ENCODE assay signal across 8 mouse cellular contexts in the genomic region with DNA sequence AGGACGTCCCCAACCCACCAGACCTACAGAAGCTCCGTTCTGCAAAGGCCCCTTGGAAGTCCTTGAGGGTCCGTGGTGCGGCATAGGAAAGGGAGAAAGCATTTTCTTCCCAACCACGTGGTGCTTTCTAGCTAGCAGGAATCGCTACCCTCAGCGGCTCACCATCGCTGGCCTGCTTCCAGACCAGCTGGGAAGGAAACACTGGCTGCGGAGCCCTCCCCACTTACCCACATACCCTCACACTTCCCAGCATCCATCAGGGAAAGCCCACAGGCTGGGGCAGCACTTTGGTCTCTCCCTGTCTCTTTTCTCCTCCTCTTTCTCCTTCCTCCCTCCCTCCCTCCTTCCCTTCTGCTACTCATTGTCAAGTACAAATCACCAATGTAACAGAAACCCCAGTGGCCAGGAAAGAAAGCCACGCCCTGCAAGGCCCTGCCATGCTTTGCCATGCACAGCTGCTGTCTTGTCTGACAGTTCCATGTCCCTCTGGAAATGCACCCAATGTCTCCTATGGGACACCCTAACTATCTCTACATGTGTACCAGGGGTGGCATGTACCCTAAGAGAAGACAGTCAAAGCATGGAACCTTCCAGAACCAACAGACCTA. TPM values are rescaled to one million over a fixed set of nuclear protein-coding genes. Genes with fewer than 3 reads are reported as not detected.
DNase-seq lines count a peak whose midpoint lies in the region; ATAC-seq lines count a peak whose summit lies in the region.

No protein-coding gene starts in this region.

- no peaks in the 10 kb centered on the region for H3K27me3 ChIP-seq in midbrain, embryonic 13.5 days
- no peaks in the 10 kb centered on the region for H3K27me3 ChIP-seq in midbrain, embryonic 16.5 days (ENCODE audit: control insufficient read depth, insufficient read depth, low read depth, low read length)
- H3K27me3 ChIP-seq in kidney, embryonic 16.5 days (ENCODE audit: insufficient read depth, low read length), result no peaks in the 10 kb centered on the region
- no peaks in the 10 kb centered on the region for H3K27me3 ChIP-seq in stomach, embryonic 15.5 days (replicated peaks)

- ATAC-seq in midbrain, embryonic 13.5 days, result peak; percentile 35
- no peak for ATAC-seq in midbrain, embryonic 16.5 days
- peak; percentile 14; the same call in 1 of the 2 replicates for ATAC-seq in kidney, embryonic 16.5 days (ENCODE audit: low FRiP score, low TSS enrichment)
- ATAC-seq in stomach, embryonic 15.5 days (ENCODE audit: insufficient read depth, low FRiP score, low read depth), result peak; percentile 25; the same call in 1 of the 2 replicates

- intact Hi-C loops in gastrocnemius, postnatal 14 days (cut with DNase I; ENCODE audit: low total_unique reads), result no loop called here
- intact Hi-C loops in gastrocnemius, postnatal 36 days (cut with DNase I), result no loop called here

- H3K4me1 ChIP-seq in midbrain, embryonic 13.5 days (replicated peaks), result peaks cover 10% of the 10 kb centered on the region; the same call in 1 of the 2 replicates
- H3K4me1 ChIP-seq in midbrain, embryonic 16.5 days (ENCODE audit: control insufficient read depth, insufficient read depth, low read length), result peaks cover 4% of the 10 kb centered on the region; the same call in 1 of the 2 replicates
- 0 out of 2 replicates have a peak, but pooled peaks cover 12% of the 10 kb centered on the region for H3K4me1 ChIP-seq in kidney, embryonic 16.5 days (ENCODE audit: insufficient read depth, low read length)
- peaks cover 16% of the 10 kb centered on the region; the same call in 1 of the 2 replicates for H3K4me1 ChIP-seq in stomach, embryonic 15.5 days

- WGBS in midbrain, embryonic 13.5 days, result 81% methylated on average over 10 of the region's 10 CpGs
- 75% methylated on average over 10 of the region's 10 CpGs for WGBS in midbrain, embryonic 16.5 days
- 64% methylated on average over 10 of the region's 10 CpGs for WGBS in kidney, embryonic 16.5 days
- 44% methylated on average over 10 of the region's 10 CpGs for WGBS in stomach, embryonic 15.5 days

- H3K9ac ChIP-seq in midbrain, embryonic 13.5 days (replicated peaks), result no peak overlapping the region
- no peak overlapping the region for H3K9ac ChIP-seq in midbrain, embryonic 16.5 days (ENCODE audit: low read depth, low read length)
- H3K9ac ChIP-seq in kidney, embryonic 16.5 days (replicated peaks; ENCODE audit: low read length), result no peak overlapping the region
- H3K9ac ChIP-seq in stomach, embryonic 15.5 days, result no peak overlapping the region

- H3K4me3 ChIP-seq in midbrain, embryonic 13.5 days (replicated peaks), result no peak overlapping the region
- H3K4me3 ChIP-seq in midbrain, embryonic 16.5 days (ENCODE audit: low read depth, low read length), result no peak overlapping the region
- H3K4me3 ChIP-seq in kidney, embryonic 16.5 days (ENCODE audit: low read length), result no peak overlapping the region
- no peak overlapping the region for H3K4me3 ChIP-seq in stomach, embryonic 15.5 days (replicated peaks)

- H3K36me3 ChIP-seq in midbrain, embryonic 13.5 days, result no peaks in the 10 kb centered on the region
- no peaks in the 10 kb centered on the region for H3K36me3 ChIP-seq in midbrain, embryonic 16.5 days (ENCODE audit: control insufficient read depth, insufficient read depth, low read length)
- no peaks in the 10 kb centered on the region for H3K36me3 ChIP-seq in kidney, embryonic 16.5 days (ENCODE audit: insufficient read depth, low read length)
- no peaks in the 10 kb centered on the region for H3K36me3 ChIP-seq in stomach, embryonic 15.5 days

- H3K9me3 ChIP-seq in midbrain, embryonic 13.5 days, result no peaks in the 10 kb centered on the region
- no peaks in the 10 kb centered on the region for H3K9me3 ChIP-seq in midbrain, embryonic 16.5 days (replicated peaks; ENCODE audit: control insufficient read depth, low read length, poor library complexity, severe bottlenecking)
- no peaks in the 10 kb centered on the region for H3K9me3 ChIP-seq in kidney, embryonic 16.5 days (ENCODE audit: low read length)
- no peaks in the 10 kb centered on the region for H3K9me3 ChIP-seq in stomach, embryonic 15.5 days

- peak; percentile 37 for DNase-seq in gastrocnemius, postnatal 14 days
- DNase-seq in gastrocnemius, postnatal 36 days, result no peak
- DNase-seq in adrenal gland, adult 18-20 months (ENCODE audit: low spot score in 2 of 2), result no peak
- DNase-seq in cerebellum, adult 9-11 months, result no peak

- H3K27ac ChIP-seq in midbrain, embryonic 13.5 days, result no peak overlapping the region
- H3K27ac ChIP-seq in midbrain, embryonic 16.5 days (ENCODE audit: low read length), result no peak overlapping the region
- H3K27ac ChIP-seq in kidney, embryonic 16.5 days (ENCODE audit: low read length), result no peak overlapping the region
- no peak overlapping the region for H3K27ac ChIP-seq in stomach, embryonic 15.5 days

- no peak overlapping the region for H3K4me2 ChIP-seq in midbrain, embryonic 13.5 days (replicated peaks)
- H3K4me2 ChIP-seq in midbrain, embryonic 16.5 days (ENCODE audit: low read length), result no peak overlapping the region
- H3K4me2 ChIP-seq in kidney, embryonic 16.5 days (replicated peaks; ENCODE audit: low read depth, low read length), result no peak overlapping the region
- 0 out of 2 replicates have a peak overlapping the region, but pooled peaks have one; percentile 0 for H3K4me2 ChIP-seq in stomach, embryonic 15.5 days

RNA-seq across cellular contexts. Expression of gene Fam49b, which starts 27.4 kb away (rescaled TPM):
- 10 to 100 TPM; 41.6 to 48.7 TPM for total RNA-seq in gastrocnemius, postnatal 14 days (2021)
- total RNA-seq in gastrocnemius, postnatal 36 days (2021), result 10 to 100 TPM; 27.0 to 33.6 TPM
- 95.3 and 106 TPM in 2 replicates for polyA plus RNA-seq in midbrain, embryonic 13.5 days (2015; fragmentation: Nextera tagmentation; extraction: Ambion mirVana)
- polyA plus RNA-seq in midbrain, embryonic 16.5 days (2015; fragmentation: Nextera tagmentation; extraction: Ambion mirVana), result 138 and 141 TPM in 2 replicates
- 50.5 and 54.7 TPM in 2 replicates for polyA plus RNA-seq in kidney, embryonic 16.5 days (2015; fragmentation: Nextera tagmentation; extraction: Ambion mirVana)
- polyA plus RNA-seq in stomach, embryonic 15.5 days (2015; fragmentation: Nextera tagmentation; extraction: Ambion mirVana), result 64.7 and 72.0 TPM in 2 replicates
- total RNA-seq in adrenal gland, adult 18-20 months (2021), result 10 to 100 TPM; 33.6 to 36.0 TPM
